Mouse (Mus musculus) neural tube, embryonic 13.5 days (tissue): ENCODE data around the gene Card10. TPM values are rescaled to one million over a fixed set of nuclear protein-coding genes. Genes with fewer than 3 reads are reported as not detected.

ENCODE experiments used
- ATAC-seq: fragments of 200-750 bp; cut with Nextera tagmentation; 2 replicates; pipeline ENCODE4 v1.8.0; 2017; ENCODE audit warnings: low read depth, mild to moderate bottlenecking, moderate TSS enrichment, moderate library complexity
- H3K27ac ChIP-seq: fragments of 300-500 bp; sonication (generic); replicated peaks from 2 replicates; pipeline ENCODE4 v1.5.1; 2015; ENCODE audit warnings: moderate library complexity, mild to moderate bottlenecking, inconsistent platforms
- H3K27me3 ChIP-seq: fragments of 300-500 bp; sonication (generic); 2 replicates; pipeline ENCODE4 v1.6.1; 2015; ENCODE audit warnings: mild to moderate bottlenecking, inconsistent platforms
- H3K36me3 ChIP-seq: fragments of 300-500 bp; sonication (generic); 2 replicates; pipeline ENCODE4 v1.6.1; 2015; ENCODE audit warnings: mild to moderate bottlenecking, inconsistent platforms
- H3K4me1 ChIP-seq: fragments of 300-500 bp; sonication (generic); replicated peaks from 2 replicates; pipeline ENCODE4 v1.6.1; 2015; ENCODE audit warnings: inconsistent platforms
- H3K4me2 ChIP-seq: fragments of 300-500 bp; sonication (generic); 2 replicates; pipeline ENCODE4 v1.6.1; 2015; ENCODE audit warnings: inconsistent platforms, mild to moderate bottlenecking, moderate library complexity
- H3K4me3 ChIP-seq: fragments of 300-500 bp; sonication (generic); 2 replicates; pipeline ENCODE4 v1.5.1; 2015; ENCODE audit warnings: mild to moderate bottlenecking, inconsistent platforms
- H3K9ac ChIP-seq: fragments of 300-500 bp; sonication (generic); 2 replicates; pipeline ENCODE4 v1.6.1; 2015; ENCODE audit warnings: moderate library complexity, mild to moderate bottlenecking, inconsistent platforms
- H3K9me3 ChIP-seq: fragments of 300-500 bp; sonication (generic); 2 replicates; pipeline ENCODE4 v1.6.1; 2016; ENCODE audit warnings: inconsistent platforms
- WGBS: fragments of 180-500 bp; shearing (Covaris S2); methylation state at CpG from one replicate; pipeline ENCODE4 v1.1.7; 2015; 5-methylcytosine and 5-hydroxymethylcytosine counted together
- polyA plus RNA-seq: library from polyadenylated mRNA; unstranded; fragments of >200 nt; fragmentation: Nextera tagmentation; extraction: Ambion mirVana; gene quantifications from 2 replicates; pipeline ENCODE4 v1.2.1, GENCODE M21; 2015

Card10 gene
- polyA plus RNA-seq, 1 experiment from 2014 or later, result 1.7 TPM

GRCm38 (mm10) chr15:78843581-78844469 is 41.0 kb upstream of the Card10 start:
- WGBS, result 40% methylated on average over 21 of the region's 21 CpGs
- peak overlapping the region; percentile 70 for H3K4me2 ChIP-seq
- no peaks in the 10 kb centered on the region for H3K9me3 ChIP-seq
- peak overlapping the region; percentile 74 for H3K9ac ChIP-seq
- no peak overlapping the region for H3K27ac ChIP-seq
- peak overlapping the region; percentile 46 for H3K4me3 ChIP-seq
- peaks cover 39% of the 10 kb centered on the region for H3K27me3 ChIP-seq
- H3K36me3 ChIP-seq, result no peaks in the 10 kb centered on the region
- peaks cover 73% of the 10 kb centered on the region for H3K4me1 ChIP-seq
- no peak for ATAC-seq

- Histone ChIP-seq H3K27ac (peak within 1 kb of the TSS; percentile 62; the same call in 1 of the 2 replicates), H3K27me3 (peaks cover 39% of the 10 kb centered on the region), H3K4me1 (peaks cover 75% of the 10 kb centered on the region)
These were observed 39.7 kb upstream of the Card10 start, which contains the start of gene Cdc42ep1 for GRCm38 (mm10) chr15:78842371-78843163. Cdc42ep1 (plus strand) TSS chr15:78842624.

GRCm38 (mm10) chr15:78841161-78841790 is 38.4 kb upstream of the Card10 start:
- Histone ChIP-seq H3K4me1 (peaks cover 78% of the 10 kb centered on the region), H3K4me3 (no peak overlapping the region), H3K4me2 (no peak overlapping the region), H3K27me3 (peaks cover 39% of the 10 kb centered on the region), H3K27ac (peak overlapping the region; percentile 84; the same call in 1 of the 2 replicates), H3K36me3 (no peaks in the 10 kb centered on the region), H3K9ac (0 out of 2 replicates have a peak overlapping the region, but pooled peaks have one; percentile 26), H3K9me3 (no peaks in the 10 kb centered on the region)
- ATAC-seq, result no peak
- WGBS, result 46% methylated on average over 6 of the region's 6 CpGs

More at GRCm38 (mm10) chr15:78842371-78843163, 39.7 kb upstream of the Card10 start, which contains the start of gene Cdc42ep1:
- peak; percentile 16; the same call in 1 of the 2 replicates for ATAC-seq
- Histone ChIP-seq H3K9me3 (no peaks in the 10 kb centered on the region), H3K36me3 (no peaks in the 10 kb centered on the region), H3K9ac (peak within 1 kb of the TSS; percentile 74), H3K4me2 (peak within 1 kb of the TSS; percentile 70), H3K4me3 (peak within 1 kb of the TSS; percentile 46)
- 1% methylated on average over 83 of the region's 86 CpGs for WGBS

GRCm38 (mm10) chr15:78840751-78841150 is 37.9 kb upstream of the Card10 start:
- Histone ChIP-seq H3K27ac (peak overlapping the region; percentile 84), H3K4me3 (no peak overlapping the region), H3K36me3 (no peaks in the 10 kb centered on the region), H3K4me1 (peaks cover 80% of the 10 kb centered on the region), H3K27me3 (peaks cover 39% of the 10 kb centered on the region), H3K4me2 (no peak overlapping the region), H3K9me3 (no peaks in the 10 kb centered on the region), H3K9ac (peak overlapping the region; percentile 26; the same call in 1 of the 2 replicates)
- ATAC-seq, result no peak
- 31% methylated on average over 11 of the region's 11 CpGs for WGBS

- no peaks in the 10 kb centered on the region for H3K9me3 ChIP-seq
- no peak overlapping the region for H3K4me2 ChIP-seq
- no peaks in the 10 kb centered on the region for H3K36me3 ChIP-seq
- H3K9ac ChIP-seq, result peak overlapping the region; percentile 26; the same call in 1 of the 2 replicates
- no peak overlapping the region for H3K4me3 ChIP-seq
- peak overlapping the region; percentile 84 for H3K27ac ChIP-seq
- H3K27me3 ChIP-seq, result peaks cover 39% of the 10 kb centered on the region
- WGBS, result 60% methylated on average over 3 of the region's 3 CpGs
- no peak; the same call in 1 of the 2 replicates for ATAC-seq
- peaks cover 80% of the 10 kb centered on the region for H3K4me1 ChIP-seq
These were observed 37.4 kb upstream of the Card10 start for GRCm38 (mm10) chr15:78840241-78840640.

- Histone ChIP-seq H3K27me3 (peaks cover 39% of the 10 kb centered on the region), H3K9me3 (no peaks in the 10 kb centered on the region), H3K4me2 (peak overlapping the region; percentile 4; the same call in 1 of the 2 replicates), H3K9ac (peak overlapping the region; percentile 46; the same call in 1 of the 2 replicates), H3K27ac (peak overlapping the region; percentile 84), H3K4me1 (peaks cover 80% of the 10 kb centered on the region), H3K4me3 (no peak overlapping the region), H3K36me3 (no peaks in the 10 kb centered on the region)
- WGBS, result 0% methylated on average over 2 of the region's 2 CpGs
- peak; percentile 64 for ATAC-seq
These were observed 36.9 kb upstream of the Card10 start for GRCm38 (mm10) chr15:78839744-78840143.

- H3K36me3 ChIP-seq, result no peaks in the 10 kb centered on the region
- H3K27ac ChIP-seq, result peak overlapping the region; percentile 74
- no peak overlapping the region for H3K4me3 ChIP-seq
- no peaks in the 10 kb centered on the region for H3K9me3 ChIP-seq
- no peak for ATAC-seq
- H3K4me1 ChIP-seq, result peaks cover 74% of the 10 kb centered on the region
- H3K4me2 ChIP-seq, result no peak overlapping the region
- no peak overlapping the region for H3K9ac ChIP-seq
- WGBS, result 31% methylated on average over 8 of the region's 8 CpGs
- H3K27me3 ChIP-seq, result peaks cover 3% of the 10 kb centered on the region
These were observed 33.3 kb upstream of the Card10 start for GRCm38 (mm10) chr15:78836086-78836621.

- Histone ChIP-seq H3K4me1 (peaks cover 67% of the 10 kb centered on the region), H3K27ac (peak overlapping the region; percentile 74), H3K9me3 (no peaks in the 10 kb centered on the region), H3K27me3 (no peaks in the 10 kb centered on the region), H3K9ac (peak overlapping the region; percentile 48), H3K4me2 (no peak overlapping the region), H3K36me3 (no peaks in the 10 kb centered on the region), H3K4me3 (no peak overlapping the region)
- no peak for ATAC-seq
- WGBS, result 8% methylated on average over 12 of the region's 12 CpGs
These were observed 32.6 kb upstream of the Card10 start for GRCm38 (mm10) chr15:78835200-78836085.

- Histone ChIP-seq H3K36me3 (no peaks in the 10 kb centered on the region), H3K27me3 (no peaks in the 10 kb centered on the region), H3K4me1 (peaks cover 57% of the 10 kb centered on the region), H3K27ac (peak overlapping the region; percentile 74), H3K9me3 (no peaks in the 10 kb centered on the region), H3K4me2 (no peak overlapping the region), H3K9ac (no peak overlapping the region), H3K4me3 (no peak overlapping the region)
- WGBS, result 35% methylated on average over 10 of the region's 10 CpGs
- ATAC-seq, result no peak
These were observed 31.6 kb upstream of the Card10 start for GRCm38 (mm10) chr15:78834233-78835005.

GRCm38 (mm10) chr15:78833582-78833981 is 30.7 kb upstream of the Card10 start:
- Histone ChIP-seq H3K4me3 (no peak overlapping the region), H3K4me1 (peaks cover 48% of the 10 kb centered on the region), H3K27ac (peak overlapping the region; percentile 84; the same call in 1 of the 2 replicates), H3K9ac (no peak overlapping the region), H3K36me3 (no peaks in the 10 kb centered on the region), H3K27me3 (peaks cover 4% of the 10 kb centered on the region; the same call in 1 of the 2 replicates), H3K4me2 (no peak overlapping the region), H3K9me3 (no peaks in the 10 kb centered on the region)
- 98% methylated on average over 3 of the region's 3 CpGs for WGBS
- ATAC-seq, result no peak
